Mouse (Mus musculus) limb, embryonic 14.5 days (tissue): Measurements from ENCODE around the gene Mfsd2b. TPM values are rescaled to one million over a fixed set of nuclear protein-coding genes. Genes with fewer than 3 reads are reported as not detected.
A peak's percentile ranks its signal among the peaks of the same experiment; 100 is the strongest.
"Not testable (repeated sequence)": the region's sequence is repeated elsewhere in the genome, so short reads cannot be mapped to it uniquely, and the experiment has no call there.

ENCODE experiments used
- ATAC-seq: fragments of 200-750 bp; cut with Nextera tagmentation; 2 replicates; pipeline ENCODE4 v1.8.0; 2017; ENCODE audit warnings: low read depth, moderate number of reproducible peaks, moderate TSS enrichment; ENCODE audit not compliant: low FRiP score
- DNase-seq: peaks from one replicate; pipeline ENCODE4 v3.0.0-alpha.2; 2015; ENCODE audit warnings: low spot score
- H3K27ac ChIP-seq: fragments of 300-500 bp; sonication (generic); replicated peaks from 2 replicates; pipeline ENCODE4 v1.5.1; 2014; ENCODE audit warnings: low read depth, mild to moderate bottlenecking, low read length, moderate library complexity, mixed read lengths
- H3K27me3 ChIP-seq: fragments of 300-500 bp; sonication (generic); 2 replicates; pipeline ENCODE4 v1.6.1; 2014; ENCODE audit warnings: low read length, mixed read lengths; ENCODE audit not compliant: control insufficient read depth, insufficient read depth
- H3K36me3 ChIP-seq: fragments of 300-500 bp; sonication (generic); 2 replicates; pipeline ENCODE4 v1.6.1; 2014; ENCODE audit warnings: mild to moderate bottlenecking, low read length, moderate library complexity, mixed read lengths; ENCODE audit not compliant: control insufficient read depth, insufficient read depth
- H3K4me1 ChIP-seq: fragments of 300-500 bp; sonication (generic); 2 replicates; pipeline ENCODE4 v1.6.1; 2014; ENCODE audit warnings: antibody characterized with exemption, low read length, mixed read lengths; ENCODE audit not compliant: control insufficient read depth, insufficient read depth
- H3K4me2 ChIP-seq: fragments of 300-500 bp; sonication (generic); replicated peaks from 2 replicates; pipeline ENCODE4 v1.6.1; 2014; ENCODE audit warnings: low read depth, mild to moderate bottlenecking, low read length, moderate library complexity; ENCODE audit not compliant: severe bottlenecking
- H3K4me3 ChIP-seq: fragments of 300-500 bp; sonication (generic); replicated peaks from 2 replicates; pipeline ENCODE4 v1.5.1; 2014; ENCODE audit warnings: low read length
- H3K9ac ChIP-seq: fragments of 300-500 bp; sonication (generic); 2 replicates; pipeline ENCODE4 v1.6.1; 2014; ENCODE audit warnings: mild to moderate bottlenecking, low read depth, low read length, moderate library complexity; ENCODE audit not compliant: severe bottlenecking
- H3K9me3 ChIP-seq: fragments of 300-500 bp; sonication (generic); 2 replicates; pipeline ENCODE4 v1.6.1; 2016; ENCODE audit warnings: low read length; ENCODE audit not compliant: control insufficient read depth
- POLR2A ChIP-seq: fragments of 200-500 bp; IDR thresholded peaks from 2 replicates; pipeline ENCODE4 v1.8.0; 2012; ENCODE audit warnings: inconsistent platforms, mild to moderate bottlenecking, moderate library complexity, borderline replicate concordance; ENCODE audit not compliant: insufficient read depth, insufficient read length; ENCODE audit errors: extremely low read depth
- WGBS: fragments of 180-500 bp; shearing (Covaris S2); extraction: QIAGEN DNeasy Blood & Tissue Kit; methylation state at CpG from one replicate; pipeline ENCODE4 v1.1.7; 2014; 5-methylcytosine and 5-hydroxymethylcytosine counted together
- polyA plus RNA-seq, 2 experiments: library from polyadenylated mRNA; depleted of rRNA in 1 of 2; stranded (reverse) in 1 of 2; unstranded in 1 of 2; fragments of >200 nt; fragmentation: Nextera tagmentation in 1 of 2; extraction: Ambion mirVana in 1 of 2; gene quantifications; 2 replicates each; pipeline versions ENCODE4 v1.2.1 to v1.2.3; 2012 to 2014

The Mfsd2b gene
- polyA plus RNA-seq, 2 experiments = 2.2 to 2.3 TPM

DNA sequence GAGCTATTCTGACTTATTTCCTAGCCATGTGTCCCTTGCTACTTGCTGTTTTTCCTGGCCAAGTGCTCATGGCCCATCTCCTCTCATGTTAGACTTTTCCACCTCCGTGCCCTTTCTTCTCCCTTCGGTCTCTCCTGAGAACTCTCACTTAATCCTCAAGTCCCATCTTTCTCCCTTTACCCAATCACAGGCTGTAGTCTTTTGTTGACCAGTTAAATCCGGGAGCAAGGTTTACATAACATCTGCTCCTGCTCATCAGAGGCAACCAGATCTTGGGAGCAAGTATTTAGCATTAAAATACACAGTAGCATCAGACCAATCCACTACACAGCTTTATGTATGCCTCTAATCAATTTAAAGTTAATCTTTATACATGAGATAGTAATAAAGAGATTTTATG, 40.3 kb upstream of the Mfsd2b start:
- DNase-seq = no peak
- no peak for TF ChIP-seq POLR2A
- no peaks in the 10 kb centered on the region for H3K9me3 ChIP-seq
- H3K36me3 ChIP-seq = no peaks in the 10 kb centered on the region
- 59% methylated on average over 3 of the region's 3 CpGs for WGBS
- no peaks in the 10 kb centered on the region for H3K27me3 ChIP-seq
- H3K9ac ChIP-seq = no peak overlapping the region
- peaks cover 4% of the 10 kb centered on the region for H3K4me1 ChIP-seq
- H3K4me3 ChIP-seq = no peak overlapping the region
- no peak overlapping the region for H3K4me2 ChIP-seq
- H3K27ac ChIP-seq = no peak overlapping the region
- ATAC-seq = no peak

DNA sequence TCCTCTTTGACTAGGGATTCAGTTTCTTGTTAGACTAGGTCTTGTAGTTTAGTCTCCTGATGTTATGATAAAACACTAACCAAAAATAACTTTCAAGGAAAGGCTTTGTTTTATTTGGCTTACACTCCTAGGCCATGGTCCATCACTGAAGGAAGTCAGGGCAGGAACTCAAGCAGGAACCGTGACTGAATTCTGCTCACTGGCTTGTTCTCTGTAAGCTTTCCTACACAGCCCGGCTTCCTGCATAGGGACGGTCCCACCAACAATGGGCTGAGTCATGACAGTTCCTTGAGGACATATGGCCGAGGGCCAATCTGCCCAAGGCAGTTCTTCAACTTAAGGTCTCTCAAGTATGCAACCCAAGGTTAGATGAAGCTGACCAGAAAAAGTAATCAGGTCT, 37.6 kb upstream of the Mfsd2b start:
- ATAC-seq = no peak
- WGBS = 83% methylated on average over 4 of the region's 4 CpGs

DNA sequence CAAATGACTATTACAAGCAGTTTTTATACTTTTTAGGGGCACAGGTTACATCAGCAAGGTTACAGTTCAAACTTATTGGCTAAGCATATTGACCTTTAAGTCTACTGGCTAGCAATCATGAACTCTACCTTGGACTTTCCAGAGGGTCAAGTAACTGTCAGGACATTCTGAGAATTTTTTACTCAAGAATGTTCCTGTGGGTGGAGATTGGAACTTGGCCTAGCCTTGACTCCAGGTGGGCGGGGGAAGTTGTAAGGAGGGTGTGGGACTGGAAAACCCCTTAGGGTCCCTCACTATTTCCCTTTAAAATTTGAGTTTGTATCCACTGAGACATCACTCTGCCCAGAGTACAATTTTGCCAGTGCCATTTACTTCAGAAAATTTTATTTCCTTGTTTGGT, 36.3 kb upstream of the Mfsd2b start:
- H3K4me2 ChIP-seq, H3K9ac ChIP-seq, H3K27me3 ChIP-seq, H3K4me1 ChIP-seq, DNase-seq, H3K27ac ChIP-seq, H3K9me3 ChIP-seq, ATAC-seq, H3K36me3 ChIP-seq, H3K4me3 ChIP-seq: not testable (repeated sequence)
- 86% methylated on average over 1 of the region's 1 CpGs for WGBS

More for the DNA sequence above, 37.6 kb upstream of the Mfsd2b start:
- Histone ChIP-seq H3K36me3 (no peaks in the 10 kb centered on the region), H3K4me3 (no peak overlapping the region), H3K27me3 (no peaks in the 10 kb centered on the region), H3K4me1 (no peaks in the 10 kb centered on the region), H3K9me3 (no peaks in the 10 kb centered on the region), H3K9ac (no peak overlapping the region), H3K27ac (no peak overlapping the region), H3K4me2 (no peak overlapping the region)
- no peak for TF ChIP-seq POLR2A
- no peak for DNase-seq

DNA sequence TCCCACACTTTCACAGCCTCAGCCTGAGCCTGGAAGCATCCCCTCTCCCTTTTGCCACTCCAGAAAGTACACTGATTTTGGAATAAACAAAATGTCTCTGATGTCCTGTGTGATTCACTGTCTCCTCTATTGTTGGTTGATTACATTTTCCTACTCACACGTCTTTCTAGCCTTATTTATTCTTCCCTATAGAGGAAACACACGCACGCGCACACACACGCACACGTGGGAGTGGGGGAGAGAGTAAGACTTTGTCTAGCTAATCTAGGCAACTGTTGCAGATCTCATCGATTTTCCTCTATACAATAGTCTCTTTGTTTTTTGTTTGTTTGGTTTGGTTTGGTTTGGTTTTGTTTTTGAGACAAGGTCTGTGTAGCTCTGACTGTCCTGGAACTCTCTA, 34.2 kb upstream of the Mfsd2b start:
- Histone ChIP-seq H3K4me1 (no peaks in the 10 kb centered on the region), H3K4me3 (no peak overlapping the region), H3K27ac (no peak overlapping the region), H3K9ac (no peak overlapping the region), H3K4me2 (no peak overlapping the region), H3K9me3 (no peaks in the 10 kb centered on the region), H3K27me3 (no peaks in the 10 kb centered on the region), H3K36me3 (no peaks in the 10 kb centered on the region)
- ATAC-seq (no peak), DNase-seq (no peak)
- no peak for TF ChIP-seq POLR2A
- WGBS = 92% methylated on average over 7 of the region's 7 CpGs

DNA sequence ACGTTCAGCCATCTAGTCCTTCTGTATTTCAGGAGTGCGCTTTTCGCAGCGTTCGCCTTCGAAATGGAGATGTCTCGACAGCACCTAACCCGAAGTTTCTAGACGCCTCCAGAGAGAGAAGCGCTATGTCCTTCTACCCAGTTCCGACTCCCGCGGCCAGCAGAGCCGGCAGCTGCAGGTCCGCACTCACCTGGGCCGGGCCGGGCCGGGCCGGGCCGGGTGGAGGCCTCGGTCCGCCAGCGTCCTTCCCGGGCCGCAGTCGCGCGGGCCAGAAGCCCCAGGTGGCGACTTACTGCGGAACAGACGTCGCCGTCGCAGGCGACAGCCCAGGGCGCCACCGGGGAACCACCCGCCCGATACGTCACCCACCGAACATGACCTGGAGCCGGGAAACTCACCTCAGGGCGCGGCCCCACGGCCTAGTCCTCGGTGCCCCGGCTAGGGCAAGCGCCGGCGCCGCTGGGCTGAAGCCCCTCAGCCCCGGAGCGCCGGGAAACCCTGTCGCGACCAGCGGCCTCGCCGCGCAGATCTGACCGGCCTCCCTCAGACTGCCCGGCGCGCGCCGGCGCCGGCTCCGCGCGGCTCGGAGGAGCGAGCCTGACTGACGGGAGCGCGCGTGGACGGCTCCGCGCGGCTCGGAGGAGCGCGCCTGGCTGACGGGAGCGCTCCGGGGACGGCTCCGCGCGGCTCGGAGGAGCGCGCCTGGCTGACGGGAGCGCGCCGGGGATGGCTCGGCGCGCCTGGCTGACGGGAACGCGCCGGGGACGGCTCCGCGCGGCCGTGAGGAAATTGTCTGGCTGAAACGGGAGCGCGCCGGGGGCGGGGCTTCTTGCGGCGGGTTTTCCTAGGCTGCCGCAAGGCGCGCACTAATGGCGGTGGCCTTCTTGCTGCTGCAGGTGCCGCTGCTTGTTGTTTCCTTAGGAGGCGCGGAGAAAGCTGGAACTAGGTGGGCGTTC, 33.1 kb upstream of the Mfsd2b start, which contains the start of gene Ubxn2a:
TSS of gene Ubxn2a (minus strand) at position 755 of the 956 bp plus-strand sequence.
- H3K9ac ChIP-seq = peak within 1 kb of the TSS; percentile 84
- H3K27ac ChIP-seq = peak within 1 kb of the TSS; percentile 80
- H3K4me3 ChIP-seq = peak within 1 kb of the TSS; percentile 76
- ATAC-seq (peak; percentile 92), DNase-seq (peak; percentile 93)
- H3K27me3 ChIP-seq = no peaks in the 10 kb centered on the region
- TF ChIP-seq POLR2A = peak; percentile 85; the same call in 1 of the 2 replicates
- peak within 1 kb of the TSS; percentile 78 for H3K4me2 ChIP-seq
- no peaks in the 10 kb centered on the region for H3K9me3 ChIP-seq
- H3K36me3 ChIP-seq = no peaks in the 10 kb centered on the region
- WGBS = under 1% methylated on average over 107 of the region's 125 CpGs
- no peaks in the 10 kb centered on the region for H3K4me1 ChIP-seq
